Mouse (Mus musculus) frontal cortex, postnatal 14 days (tissue): ENCODE measurements at regions not wholly inside any gene's neighbourhood (a gene's known extent, or its start where the extent isn't known, plus 50 kb on each side); places are given as distances from the start of the nearest gene placed in this dataset.

Experiments
- DNase-seq, 2 experiments: peaks; one replicate each; pipeline ENCODE4 v3.0.0; 2022; ENCODE audit warnings: low spot score in 2 of 2

- no peak for DNase-seq
These were observed 137.5 kb downstream of the Tle3 start for GRCm38 (mm10) chr9:61509591-61510191.

DNA sequence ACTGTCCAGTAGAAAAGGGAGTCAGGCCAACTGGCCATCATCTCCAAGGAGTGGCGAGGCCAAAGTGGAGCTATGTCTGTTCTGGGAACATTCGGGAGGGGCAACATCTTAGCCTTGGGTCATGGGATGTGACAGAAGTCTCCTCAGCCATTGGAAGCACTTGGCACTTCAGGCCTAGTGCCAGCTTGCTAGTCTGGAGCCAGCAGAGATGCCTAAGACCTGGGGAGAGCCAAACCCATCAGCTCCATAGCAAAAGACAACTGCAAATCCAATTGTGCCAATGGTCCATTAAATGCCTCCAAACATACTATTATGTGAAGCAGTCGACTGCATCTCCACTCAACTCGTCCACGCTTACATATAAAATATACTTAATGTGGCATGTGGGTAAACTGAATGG, 136.9 kb downstream of the Tle3 start:
- no peak for DNase-seq

DNA sequence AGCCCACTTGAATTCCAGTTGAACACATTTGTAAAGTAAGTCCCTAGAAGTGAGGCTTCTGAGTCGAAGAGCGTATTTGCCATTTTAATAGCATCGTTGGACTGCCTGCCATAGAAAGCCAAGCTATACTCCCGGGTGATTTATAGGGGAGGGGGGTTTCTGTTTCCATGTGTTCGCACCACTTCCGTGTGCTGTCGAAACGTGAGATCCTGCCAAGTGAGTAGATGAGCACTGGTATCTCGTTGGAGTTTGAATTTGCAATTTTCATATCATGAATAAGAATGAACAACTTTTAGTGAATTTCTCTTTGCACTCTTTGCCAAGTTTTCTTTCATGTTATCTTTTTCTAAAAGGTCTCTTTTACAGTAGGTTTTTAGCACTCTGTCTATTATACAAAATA, 128.7 kb downstream of the Tle3 start:
- no peak for DNase-seq

DNA sequence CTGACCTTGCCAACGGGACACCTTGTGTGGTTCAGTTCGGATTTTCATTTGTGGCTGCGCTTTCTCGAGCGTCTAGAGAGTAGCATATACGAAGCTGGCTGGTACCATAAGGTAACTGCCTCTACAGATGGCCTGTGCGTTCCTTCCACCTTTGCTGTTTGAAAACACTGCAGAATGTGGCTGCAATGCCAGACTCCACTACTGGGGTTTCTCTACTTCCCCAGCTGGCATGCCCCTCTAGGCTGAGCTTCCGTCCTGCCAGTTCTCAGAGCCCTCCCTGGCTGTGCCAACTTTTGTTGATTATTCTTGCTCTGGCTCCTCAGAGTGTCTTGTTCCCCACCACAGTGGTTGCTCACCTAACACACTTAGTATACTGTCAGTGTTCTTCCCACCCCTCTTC, 120.7 kb downstream of the Tle3 start:
- no peak for DNase-seq

DNA sequence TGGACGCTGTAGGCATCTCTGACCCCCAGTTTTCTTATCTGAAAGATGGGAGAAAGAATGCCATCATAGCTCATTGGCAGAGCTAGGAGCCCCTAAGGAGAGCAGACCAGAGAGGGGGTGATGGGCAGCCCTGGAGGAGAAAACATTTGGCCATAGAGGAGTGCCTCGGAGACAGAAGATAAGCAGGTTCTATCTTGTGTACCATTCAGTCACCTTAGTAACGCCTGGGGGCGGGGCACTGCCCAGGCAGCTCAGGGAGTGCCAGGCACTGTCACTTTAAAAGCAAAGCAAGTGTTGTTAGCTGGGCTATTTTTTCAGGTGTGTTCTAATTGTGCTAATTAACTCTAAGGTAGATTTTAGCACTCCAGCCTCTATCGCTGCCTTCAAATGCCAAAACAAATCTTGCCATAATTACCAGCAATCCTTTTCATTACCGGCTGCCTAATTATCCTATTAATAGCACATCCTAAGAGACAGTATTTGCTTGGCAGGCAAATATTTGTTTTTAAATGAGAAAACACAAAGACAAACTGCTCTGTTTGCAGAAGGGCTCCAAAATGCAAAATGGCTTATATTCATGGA, 119.1 kb downstream of the Tle3 start:
- DNase-seq = no peak

DNA sequence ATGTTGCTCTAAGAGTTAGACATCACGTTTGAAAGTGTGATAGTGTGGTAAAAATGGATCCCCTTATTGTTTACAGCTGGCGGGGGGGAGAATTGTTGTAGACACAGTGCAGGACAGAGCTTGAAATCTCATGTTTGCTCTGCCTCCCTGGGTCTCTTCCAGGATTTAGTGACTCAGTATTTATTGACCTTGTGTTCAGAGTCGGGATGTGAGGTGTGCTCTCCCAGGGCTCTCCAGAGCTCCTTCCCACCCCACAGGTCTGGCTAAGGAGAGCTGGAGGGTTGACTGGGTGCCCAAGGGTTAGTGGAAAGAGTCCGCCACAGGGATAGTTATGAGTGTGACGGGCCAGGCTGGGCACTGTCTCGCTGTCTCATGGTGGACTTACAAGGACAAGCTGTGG, 117.8 kb downstream of the Tle3 start:
- no peak for DNase-seq

- no peak for DNase-seq
These were observed 117.0 kb downstream of the Tle3 start for GRCm38 (mm10) chr9:61489147-61489546.

- no peak for DNase-seq
These were observed 115.7 kb downstream of the Tle3 start for GRCm38 (mm10) chr9:61487824-61488223.

- peak in 1 of 2 experiments; percentile 33 for DNase-seq
These were observed 115.0 kb downstream of the Tle3 start for GRCm38 (mm10) chr9:61487146-61487545.

DNA sequence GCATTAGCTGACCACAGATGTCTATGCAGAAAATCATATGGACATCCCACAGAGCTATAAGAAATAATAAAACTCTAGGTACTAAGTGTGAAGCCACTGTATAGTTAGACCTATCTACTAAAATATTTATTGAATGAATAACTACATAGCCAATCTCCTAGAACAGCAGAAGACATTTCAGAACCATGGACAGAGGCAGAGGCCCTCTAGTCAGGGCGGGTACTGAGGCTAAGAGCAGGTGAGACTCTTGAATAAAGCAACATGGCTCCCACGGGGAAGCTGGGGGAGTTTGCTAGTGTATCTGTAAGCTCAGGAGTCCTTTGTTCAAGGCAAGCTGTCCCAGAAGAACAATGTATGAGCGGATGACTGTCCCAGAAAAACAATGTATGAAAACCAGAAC, 112.2 kb downstream of the Tle3 start:
- no peak for DNase-seq

- DNase-seq = no peak
These were observed 107.5 kb downstream of the Tle3 start for GRCm38 (mm10) chr9:61479626-61480025.

GRCm38 (mm10) chr9:61478862-61479261, 106.7 kb downstream of the Tle3 start:
- DNase-seq = no peak

- DNase-seq = no peak
These were observed 104.2 kb downstream of the Tle3 start for GRCm38 (mm10) chr9:61476351-61476750.

- no peak for DNase-seq
These were observed 98.8 kb downstream of the Tle3 start for GRCm38 (mm10) chr9:61470815-61471505.

DNA sequence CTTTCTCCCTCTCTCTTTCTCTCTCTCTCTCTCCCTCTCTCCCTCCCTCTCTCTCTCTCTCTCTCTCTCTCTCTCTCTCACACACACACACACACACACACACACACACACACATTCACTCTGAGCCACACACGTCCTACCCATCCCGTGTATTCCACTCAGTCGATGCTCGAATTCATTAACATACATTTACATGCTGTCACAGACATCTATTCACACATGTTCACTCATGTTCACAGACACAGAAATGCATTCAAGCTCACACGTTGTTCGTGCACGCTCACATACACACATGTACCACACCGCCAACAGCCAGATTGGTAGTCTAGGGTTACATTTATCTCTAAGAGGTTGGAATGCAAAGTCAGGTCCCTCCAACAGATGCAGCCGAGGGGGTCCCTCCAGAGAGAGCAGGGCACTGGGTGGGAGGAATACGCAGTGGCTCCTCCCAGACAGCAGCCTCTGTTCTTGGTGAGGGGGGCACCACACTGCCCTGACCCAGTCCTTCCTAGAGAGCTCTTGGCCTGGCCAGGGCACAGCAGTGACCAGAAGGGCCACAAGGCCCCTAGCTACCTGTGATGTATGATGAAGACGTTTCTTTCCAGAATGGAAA, 96.8 kb downstream of the Tle3 start:
- DNase-seq = no peak

DNA sequence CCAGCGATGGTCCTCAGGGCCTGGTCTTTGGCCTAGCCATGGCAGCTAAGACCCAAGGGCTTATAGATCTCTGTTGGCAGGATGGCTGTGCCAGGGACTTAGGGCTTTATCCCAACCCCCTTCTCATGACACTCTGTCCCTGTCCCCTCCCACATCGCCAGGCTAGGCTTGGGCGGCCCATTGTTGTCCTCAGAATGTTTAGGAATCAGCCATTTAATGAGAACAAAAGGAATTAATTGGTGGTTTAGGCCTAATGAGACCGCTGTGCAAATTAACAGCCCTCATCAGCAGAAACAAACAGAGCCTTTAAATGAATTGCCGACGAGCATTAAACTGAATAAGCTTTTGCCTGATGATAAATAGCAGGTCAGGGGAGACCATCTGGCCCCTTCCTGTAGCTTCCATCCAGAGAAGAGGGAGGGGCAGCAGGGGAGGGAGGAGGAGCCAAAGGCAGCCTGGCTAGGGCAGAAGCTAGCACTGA, 96.2 kb downstream of the Tle3 start:
- no peak for DNase-seq
